Mouse (Mus musculus) kidney, embryonic 16.5 days (tissue): ENCODE measurements at regions not wholly inside any gene's neighbourhood (a gene's known extent, or its start where the extent isn't known, plus 50 kb on each side); places are given as distances from the start of the nearest gene placed in this dataset.
"Not testable (repeated sequence)": the region's sequence is repeated elsewhere in the genome, so short reads cannot be mapped to it uniquely, and the experiment has no call there.

Source experiments
- ATAC-seq: fragments of 200-750 bp; cut with Nextera tagmentation; 2 replicates; pipeline ENCODE4 v1.8.0; 2017; ENCODE audit warnings: moderate TSS enrichment; ENCODE audit not compliant: low FRiP score, low TSS enrichment
- H3K27ac ChIP-seq: fragments of 300-500 bp; sonication (generic); 2 replicates; pipeline ENCODE4 v1.5.1; 2014; ENCODE audit warnings: low read length
- H3K27me3 ChIP-seq: fragments of 300-500 bp; sonication (generic); 2 replicates; pipeline ENCODE4 v1.6.1; 2014; ENCODE audit warnings: low read length, control low read depth, mixed read lengths; ENCODE audit not compliant: insufficient read depth
- H3K36me3 ChIP-seq: fragments of 300-500 bp; sonication (generic); 2 replicates; pipeline ENCODE4 v1.6.1; 2014; ENCODE audit warnings: low read length, control low read depth, mixed read lengths; ENCODE audit not compliant: insufficient read depth
- H3K4me1 ChIP-seq: fragments of 300-500 bp; sonication (generic); 2 replicates; pipeline ENCODE4 v1.6.1; 2014; ENCODE audit warnings: low read length, control low read depth, mixed read lengths; ENCODE audit not compliant: insufficient read depth
- H3K4me2 ChIP-seq: fragments of 300-500 bp; sonication (generic); replicated peaks from 2 replicates; pipeline ENCODE4 v1.6.1; 2014; ENCODE audit warnings: low read depth, low read length
- H3K4me3 ChIP-seq: fragments of 300-500 bp; sonication (generic); 2 replicates; pipeline ENCODE4 v1.5.1; 2014; ENCODE audit warnings: mild to moderate bottlenecking, low read length
- H3K9ac ChIP-seq: fragments of 300-500 bp; sonication (generic); replicated peaks from 2 replicates; pipeline ENCODE4 v1.6.1; 2014; ENCODE audit warnings: low read length
- H3K9me3 ChIP-seq: fragments of 300-500 bp; sonication (generic); 2 replicates; pipeline ENCODE4 v1.6.1; 2016; ENCODE audit warnings: low read length, control low read depth
- WGBS: fragments of 180-500 bp; shearing (Covaris S2); extraction: QIAGEN DNeasy Blood & Tissue Kit; methylation state at CpG from one replicate; pipeline ENCODE4 v1.1.7; 2014; 5-methylcytosine and 5-hydroxymethylcytosine counted together

DNA sequence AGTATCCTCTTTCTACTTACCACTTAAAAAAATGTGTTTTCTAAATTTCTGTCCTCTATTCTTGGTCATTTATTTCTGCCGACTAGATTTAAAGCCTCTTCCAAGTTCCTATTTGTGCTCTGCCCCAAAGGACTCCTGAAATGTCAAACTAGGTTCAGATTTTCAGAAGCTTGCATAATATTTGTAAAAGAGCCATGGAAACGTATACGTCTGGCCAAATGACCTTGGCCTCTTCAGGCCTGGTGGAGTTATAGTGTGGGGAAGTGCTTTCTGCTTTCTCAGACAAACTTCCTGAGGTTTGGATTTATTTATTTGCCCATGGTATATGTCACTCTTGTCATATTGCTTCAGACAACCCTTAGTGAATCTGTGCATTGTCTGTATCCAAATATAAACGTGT lies 117.2 kb upstream of the Meox2 start:
- no peaks in the 10 kb centered on the region for H3K4me1 ChIP-seq
- no peak overlapping the region for H3K9ac ChIP-seq
- no peak overlapping the region for H3K27ac ChIP-seq
- H3K36me3 ChIP-seq: no peaks in the 10 kb centered on the region
- H3K4me3 ChIP-seq: no peak overlapping the region
- no peak overlapping the region for H3K4me2 ChIP-seq
- WGBS: 40% methylated on average over 4 of the region's 4 CpGs
- ATAC-seq: no peak
- no peaks in the 10 kb centered on the region for H3K9me3 ChIP-seq
- H3K27me3 ChIP-seq: no peaks in the 10 kb centered on the region

DNA sequence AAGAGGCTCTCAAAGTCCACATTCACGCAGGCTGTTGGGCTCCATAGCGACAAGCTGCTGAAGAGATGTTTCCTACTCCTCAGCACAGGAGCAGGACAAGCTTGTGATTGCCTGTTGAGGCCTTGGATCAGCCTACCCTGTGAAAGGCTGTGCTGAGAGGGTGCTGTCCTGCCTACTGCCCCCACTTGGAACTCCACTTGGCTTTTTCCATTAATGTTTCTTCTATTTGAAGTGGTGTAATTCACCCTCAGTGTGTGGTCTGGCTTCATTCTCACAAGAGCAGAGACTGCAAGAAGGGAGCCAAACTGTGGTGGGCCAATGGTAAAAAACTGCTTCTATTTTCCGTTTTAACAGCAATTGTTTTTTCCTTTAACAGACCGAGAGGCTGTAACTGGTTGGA lies 116.4 kb upstream of the Meox2 start:
- Histone ChIP-seq H3K4me3 (no peak overlapping the region), H3K4me2 (no peak overlapping the region), H3K9ac (no peak overlapping the region), H3K4me1 (no peaks in the 10 kb centered on the region), H3K36me3 (no peaks in the 10 kb centered on the region), H3K27me3 (no peaks in the 10 kb centered on the region), H3K9me3 (no peaks in the 10 kb centered on the region), H3K27ac (no peak overlapping the region)
- 81% methylated on average over 4 of the region's 4 CpGs for WGBS
- no peak for ATAC-seq

DNA sequence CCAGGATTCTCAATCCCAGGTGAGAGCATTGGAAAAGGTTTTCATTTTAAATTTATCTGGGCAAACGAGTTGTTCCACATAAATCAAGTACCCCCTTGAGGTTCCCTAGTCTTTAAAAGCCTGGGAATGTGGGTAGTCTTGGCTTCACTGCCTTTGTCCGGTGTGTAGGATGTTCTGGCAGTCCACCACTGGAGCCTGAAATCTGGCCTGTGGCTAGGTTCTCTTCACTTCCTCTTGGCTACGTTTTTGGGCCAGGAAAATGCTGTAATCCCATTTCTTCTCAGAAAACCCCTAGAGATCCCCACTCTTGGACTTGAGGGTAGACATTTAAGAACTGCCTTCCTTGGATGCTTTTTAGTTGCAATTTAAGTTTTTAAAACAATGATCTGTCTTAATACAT lies 106.9 kb upstream of the Meox2 start:
- 67% methylated on average over 3 of the region's 3 CpGs for WGBS
- Histone ChIP-seq H3K27ac (no peak overlapping the region), H3K9ac (no peak overlapping the region), H3K4me1 (no peaks in the 10 kb centered on the region), H3K4me2 (no peak overlapping the region), H3K36me3 (no peaks in the 10 kb centered on the region), H3K9me3 (no peaks in the 10 kb centered on the region), H3K4me3 (no peak overlapping the region), H3K27me3 (no peaks in the 10 kb centered on the region)
- ATAC-seq: no peak

DNA sequence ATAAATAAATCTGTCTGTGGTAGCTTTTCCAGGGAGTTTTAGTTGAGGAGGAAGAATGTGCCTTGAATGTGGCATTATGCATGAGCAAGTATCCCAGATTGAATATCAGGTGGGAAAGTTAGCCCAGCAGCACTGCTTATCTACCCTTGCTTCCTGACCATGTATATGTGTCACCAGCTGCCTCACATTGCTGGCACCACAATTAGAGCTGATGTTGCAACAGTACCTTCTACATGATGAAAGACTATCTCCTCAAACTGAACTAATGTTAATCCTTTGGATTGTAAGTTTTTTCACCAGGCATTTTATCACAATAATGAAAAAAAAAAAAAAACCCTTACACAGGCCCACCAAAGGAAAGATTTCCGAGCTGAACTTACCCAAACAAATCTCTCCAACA lies 103.1 kb upstream of the Meox2 start:
- Histone ChIP-seq H3K27me3 (no peaks in the 10 kb centered on the region), H3K4me1 (no peaks in the 10 kb centered on the region), H3K36me3 (no peaks in the 10 kb centered on the region), H3K4me2 (no peak overlapping the region), H3K27ac (no peak overlapping the region), H3K9me3 (peaks cover 2% of the 10 kb centered on the region; the same call in 1 of the 2 replicates), H3K9ac (no peak overlapping the region), H3K4me3 (no peak overlapping the region)
- 74% methylated on average over 1 of the region's 1 CpGs for WGBS
- no peak for ATAC-seq

DNA sequence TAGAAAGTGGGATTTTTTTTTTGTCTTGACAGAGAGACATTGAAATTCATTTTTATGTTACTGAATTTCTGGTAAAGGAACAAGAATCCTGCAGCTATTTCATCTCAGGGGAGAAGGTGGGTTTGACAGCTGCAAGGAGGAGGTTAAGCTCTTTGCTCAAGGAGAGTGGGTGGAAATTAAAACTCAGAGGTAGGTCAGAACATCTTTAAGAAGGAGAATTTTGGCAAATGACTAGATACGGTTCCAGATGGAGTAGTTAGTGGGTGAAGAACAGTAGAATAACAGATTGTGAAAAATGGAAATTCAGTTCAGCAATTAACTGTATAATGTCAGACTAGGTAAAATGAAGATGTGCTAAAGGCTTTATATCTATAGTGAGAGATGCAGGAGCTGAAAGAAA lies 98.0 kb upstream of the Meox2 start:
- ATAC-seq: no peak
- WGBS: 74% methylated on average over 1 of the region's 1 CpGs
- peaks cover 2% of the 10 kb centered on the region; the same call in 1 of the 2 replicates for H3K9me3 ChIP-seq
- no peak overlapping the region for H3K4me3 ChIP-seq
- H3K27me3 ChIP-seq: no peaks in the 10 kb centered on the region
- no peak overlapping the region for H3K9ac ChIP-seq
- no peaks in the 10 kb centered on the region for H3K4me1 ChIP-seq
- no peaks in the 10 kb centered on the region for H3K36me3 ChIP-seq
- H3K27ac ChIP-seq: no peak overlapping the region
- no peak overlapping the region for H3K4me2 ChIP-seq

DNA sequence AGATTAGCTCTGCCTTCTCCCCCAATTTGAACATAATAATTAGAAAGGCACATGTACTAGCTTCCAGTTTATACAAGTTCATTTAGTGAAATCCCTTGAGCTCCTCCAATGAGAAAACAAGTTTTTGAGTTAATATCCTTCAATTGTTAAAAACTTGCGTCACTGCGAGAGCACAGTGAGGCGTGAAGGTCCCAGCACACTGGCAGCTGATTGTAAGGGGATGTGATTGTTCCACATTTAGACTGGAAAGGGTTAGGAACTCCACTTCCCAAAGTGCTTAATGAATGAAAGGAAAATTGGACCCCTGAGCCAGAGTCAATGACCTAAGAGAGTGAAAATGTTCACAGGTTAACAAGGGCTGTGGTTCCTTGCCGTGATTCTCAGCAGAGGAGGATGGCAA lies 93.9 kb upstream of the Meox2 start:
- Histone ChIP-seq H3K4me2 (no peak overlapping the region), H3K9me3 (no peaks in the 10 kb centered on the region), H3K27me3 (no peaks in the 10 kb centered on the region), H3K4me1 (no peaks in the 10 kb centered on the region), H3K9ac (no peak overlapping the region), H3K36me3 (no peaks in the 10 kb centered on the region), H3K27ac (no peak overlapping the region), H3K4me3 (no peak overlapping the region)
- no peak for ATAC-seq
- WGBS: 65% methylated on average over 4 of the region's 4 CpGs

DNA sequence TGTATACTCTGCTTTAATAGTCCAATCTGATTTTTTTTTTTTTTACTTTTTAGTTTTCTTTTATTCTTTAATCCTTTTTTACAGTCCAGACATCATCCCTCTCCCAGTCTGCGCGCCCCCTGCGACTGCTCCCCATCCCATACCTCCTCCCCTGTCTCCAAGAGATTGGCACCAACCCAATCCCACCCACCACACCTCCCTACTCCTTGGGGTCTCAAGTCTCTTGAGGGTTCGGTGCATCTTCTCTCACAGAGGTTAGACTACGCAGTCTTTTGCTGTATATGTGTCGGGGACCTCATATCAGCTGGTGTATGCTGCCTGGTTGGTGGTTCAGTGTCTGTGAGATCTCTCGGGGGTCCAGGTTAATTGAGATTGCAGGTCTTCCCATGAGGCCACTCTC lies 93.4 kb upstream of the Meox2 start:
- H3K9me3 ChIP-seq, H3K27ac ChIP-seq, H3K27me3 ChIP-seq, H3K4me2 ChIP-seq, H3K4me3 ChIP-seq, ATAC-seq, H3K4me1 ChIP-seq, H3K9ac ChIP-seq, H3K36me3 ChIP-seq: not testable (repeated sequence)
- 92% methylated on average over 7 of the region's 7 CpGs for WGBS

DNA sequence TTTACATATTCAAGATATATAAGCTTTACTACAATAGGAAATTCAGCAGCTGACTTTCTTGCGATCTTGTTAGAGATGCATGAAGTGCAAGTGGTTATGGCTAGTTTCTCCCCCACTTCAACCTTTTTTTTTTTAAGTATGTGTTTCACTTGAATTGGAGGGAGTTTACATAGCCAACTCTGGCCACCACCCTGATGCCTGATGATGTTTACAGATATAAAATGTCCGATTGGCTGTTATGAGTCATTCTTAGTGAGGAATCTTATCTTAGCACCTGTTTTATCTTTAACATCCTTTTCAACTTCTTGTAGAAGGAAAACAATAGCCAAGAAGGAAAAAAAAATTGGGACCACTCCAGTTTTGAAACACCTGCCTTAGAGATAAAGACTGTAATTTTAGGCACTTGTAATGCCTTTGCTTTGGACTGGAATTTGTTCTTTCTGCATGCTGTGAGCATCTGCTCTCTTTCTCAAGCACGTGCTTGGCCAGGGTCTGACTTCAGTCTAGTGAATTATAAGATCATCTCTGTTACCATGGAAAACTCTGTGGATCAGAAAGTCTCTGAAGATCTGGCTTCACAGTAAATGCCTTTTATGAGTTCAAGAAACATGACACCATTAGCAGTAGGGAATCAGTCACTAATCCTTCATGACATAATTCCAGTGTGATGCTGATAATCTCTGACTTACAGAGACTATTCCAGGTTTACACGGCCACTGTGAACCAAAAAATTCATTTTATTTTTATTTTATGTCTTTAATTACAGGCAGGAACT lies 92.7 kb upstream of the Meox2 start:
- H3K9me3 ChIP-seq: no peaks in the 10 kb centered on the region
- H3K4me1 ChIP-seq: no peaks in the 10 kb centered on the region
- H3K36me3 ChIP-seq: no peaks in the 10 kb centered on the region
- H3K27me3 ChIP-seq: no peaks in the 10 kb centered on the region
- H3K27ac ChIP-seq: no peak overlapping the region
- H3K4me2 ChIP-seq: no peak overlapping the region
- no peak overlapping the region for H3K9ac ChIP-seq
- no peak overlapping the region for H3K4me3 ChIP-seq
- WGBS: 53% methylated on average over 4 of the region's 4 CpGs
- ATAC-seq: no peak

DNA sequence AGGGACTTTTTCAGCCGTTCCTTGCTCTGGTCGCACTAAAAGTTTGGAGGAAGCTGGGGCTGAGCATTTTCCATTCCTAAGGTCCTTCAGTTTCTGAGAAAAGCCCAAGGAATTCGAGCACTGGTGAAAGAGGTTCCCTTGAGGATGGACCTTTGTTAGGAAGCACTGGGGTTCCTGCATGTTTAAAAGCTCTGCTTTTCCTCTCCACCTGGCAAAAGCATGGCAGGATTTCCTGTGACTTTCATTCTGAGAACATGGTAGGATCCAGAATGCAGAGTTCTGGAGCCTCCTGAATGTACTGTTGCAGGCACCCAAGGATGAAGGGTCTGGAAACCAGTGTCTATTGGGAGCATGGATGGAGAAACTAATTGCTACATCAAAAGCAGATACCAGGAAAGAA lies 61.1 kb upstream of the Meox2 start:
- Histone ChIP-seq H3K4me1 (no peaks in the 10 kb centered on the region), H3K4me2 (no peak overlapping the region), H3K27ac (no peak overlapping the region), H3K27me3 (no peaks in the 10 kb centered on the region), H3K4me3 (no peak overlapping the region), H3K36me3 (no peaks in the 10 kb centered on the region), H3K9me3 (no peaks in the 10 kb centered on the region), H3K9ac (no peak overlapping the region)
- no peak for ATAC-seq
- 72% methylated on average over 3 of the region's 3 CpGs for WGBS

DNA sequence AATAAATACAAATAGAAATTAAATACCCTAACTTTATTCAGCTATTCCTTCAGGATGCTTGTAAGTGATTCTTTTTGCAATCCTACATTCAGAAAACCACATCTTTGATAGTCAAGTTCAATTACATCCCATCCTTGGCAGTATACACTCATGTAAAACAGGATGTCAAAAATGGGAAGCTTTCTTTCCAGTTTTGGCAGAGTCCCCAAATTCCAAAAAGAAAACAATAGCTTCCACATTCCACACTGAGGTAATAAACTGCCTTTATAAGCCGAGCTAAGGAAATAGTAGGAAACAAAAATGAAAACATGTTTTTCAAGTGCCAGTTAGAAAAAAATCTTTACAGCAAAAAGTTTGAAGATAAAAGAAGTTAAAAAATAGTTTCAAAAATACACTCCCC lies 57.7 kb upstream of the Meox2 start:
- Histone ChIP-seq H3K4me3 (no peak overlapping the region), H3K36me3 (no peaks in the 10 kb centered on the region), H3K27ac (no peak overlapping the region), H3K27me3 (no peaks in the 10 kb centered on the region), H3K4me1 (no peaks in the 10 kb centered on the region), H3K4me2 (no peak overlapping the region), H3K9ac (no peak overlapping the region), H3K9me3 (no peaks in the 10 kb centered on the region)
- ATAC-seq: no peak
- WGBS: 39% methylated on average over 1 of the region's 1 CpGs
